Mouse (Mus musculus): ENCODE results near the gene Casp8. TPM values are rescaled to one million over a fixed set of nuclear protein-coding genes. Genes with fewer than 3 reads are reported as not detected.
"Not testable (repeated sequence)": the region's sequence is repeated elsewhere in the genome, so short reads cannot be mapped to it uniquely, and the experiment has no call there.

Casp8 gene
- polyA plus RNA-seq, 1 experiment from 2014 or later: 4.6 TPM

GRCm38 (mm10) chr1:58859738-58860365, 64.7 kb downstream of the Casp8 start:
- H3K9me3 ChIP-seq (ENCODE audit: control insufficient read depth, low read length); H3K27ac ChIP-seq (replicated peaks; ENCODE audit: low read depth, low read length); H3K4me3 ChIP-seq (replicated peaks; ENCODE audit: low read depth, low read length); H3K36me3 ChIP-seq (ENCODE audit: control insufficient read depth, insufficient read depth, low read length); H3K9ac ChIP-seq (replicated peaks; ENCODE audit: low read length); H3K4me1 ChIP-seq (ENCODE audit: control insufficient read depth, insufficient read depth, low read length); H3K27me3 ChIP-seq (ENCODE audit: control insufficient read depth, insufficient read depth, low read length); H3K4me2 ChIP-seq (ENCODE audit: low read length); DNase-seq; ATAC-seq (ENCODE audit: low FRiP score, low TSS enrichment): not testable (repeated sequence)
- WGBS: 75% methylated on average over 13 of the region's 13 CpGs

- H3K9me3 ChIP-seq (ENCODE audit: control insufficient read depth, low read length); H3K27ac ChIP-seq (replicated peaks; ENCODE audit: low read depth, low read length); ATAC-seq (ENCODE audit: low FRiP score, low TSS enrichment); H3K9ac ChIP-seq (replicated peaks; ENCODE audit: low read length); H3K36me3 ChIP-seq (ENCODE audit: control insufficient read depth, insufficient read depth, low read length); H3K4me1 ChIP-seq (ENCODE audit: control insufficient read depth, insufficient read depth, low read length); DNase-seq; H3K4me3 ChIP-seq (replicated peaks; ENCODE audit: low read depth, low read length); H3K27me3 ChIP-seq (ENCODE audit: control insufficient read depth, insufficient read depth, low read length); H3K4me2 ChIP-seq (ENCODE audit: low read length): not testable (repeated sequence)
- 88% methylated on average over 3 of the region's 3 CpGs for WGBS
Measured at GRCm38 (mm10) chr1:58860586-58860985, 65.4 kb downstream of the Casp8 start.

- not testable (repeated sequence) for H3K9me3 ChIP-seq (ENCODE audit: control insufficient read depth, low read length); H3K27me3 ChIP-seq (ENCODE audit: control insufficient read depth, insufficient read depth, low read length); H3K9ac ChIP-seq (replicated peaks; ENCODE audit: low read length); H3K4me2 ChIP-seq (ENCODE audit: low read length); H3K36me3 ChIP-seq (ENCODE audit: control insufficient read depth, insufficient read depth, low read length); H3K4me3 ChIP-seq (replicated peaks; ENCODE audit: low read depth, low read length); H3K4me1 ChIP-seq (ENCODE audit: control insufficient read depth, insufficient read depth, low read length); ATAC-seq (ENCODE audit: low FRiP score, low TSS enrichment); DNase-seq; H3K27ac ChIP-seq (replicated peaks; ENCODE audit: low read depth, low read length)
- WGBS: 92% methylated on average over 4 of the region's 4 CpGs
Measured at GRCm38 (mm10) chr1:58876500-58876899, 81.3 kb downstream of the Casp8 start.

GRCm38 (mm10) chr1:58879291-58879690, 84.1 kb downstream of the Casp8 start:
- DNase-seq; H3K4me2 ChIP-seq (ENCODE audit: low read length); H3K4me1 ChIP-seq (ENCODE audit: control insufficient read depth, insufficient read depth, low read length); H3K4me3 ChIP-seq (replicated peaks; ENCODE audit: low read depth, low read length); ATAC-seq (ENCODE audit: low FRiP score, low TSS enrichment); H3K36me3 ChIP-seq (ENCODE audit: control insufficient read depth, insufficient read depth, low read length); H3K9me3 ChIP-seq (ENCODE audit: control insufficient read depth, low read length); H3K27ac ChIP-seq (replicated peaks; ENCODE audit: low read depth, low read length); H3K9ac ChIP-seq (replicated peaks; ENCODE audit: low read length); H3K27me3 ChIP-seq (ENCODE audit: control insufficient read depth, insufficient read depth, low read length): not testable (repeated sequence)
- WGBS: 85% methylated on average over 2 of the region's 2 CpGs

- not testable (repeated sequence) for H3K4me1 ChIP-seq (ENCODE audit: control insufficient read depth, insufficient read depth, low read length); H3K27me3 ChIP-seq (ENCODE audit: control insufficient read depth, insufficient read depth, low read length); H3K4me2 ChIP-seq (ENCODE audit: low read length); H3K9me3 ChIP-seq (ENCODE audit: control insufficient read depth, low read length); DNase-seq; H3K9ac ChIP-seq (replicated peaks; ENCODE audit: low read length); H3K36me3 ChIP-seq (ENCODE audit: control insufficient read depth, insufficient read depth, low read length); H3K4me3 ChIP-seq (replicated peaks; ENCODE audit: low read depth, low read length); H3K27ac ChIP-seq (replicated peaks; ENCODE audit: low read depth, low read length); ATAC-seq (ENCODE audit: low FRiP score, low TSS enrichment)
- WGBS: 86% methylated on average over 9 of the region's 9 CpGs
Measured at GRCm38 (mm10) chr1:58883279-58883678, 88.1 kb downstream of the Casp8 start.

- 79% methylated on average over 4 of the region's 4 CpGs for WGBS
Measured at GRCm38 (mm10) chr1:58885646-58886045, 90.5 kb downstream of the Casp8 start.

GRCm38 (mm10) chr1:58889826-58890546, 94.8 kb downstream of the Casp8 start:
- no peak overlapping the region for H3K9ac ChIP-seq (replicated peaks; ENCODE audit: low read length)
- no peak for ATAC-seq (ENCODE audit: low FRiP score, low TSS enrichment)
- H3K27ac ChIP-seq (replicated peaks; ENCODE audit: low read depth, low read length): no peak overlapping the region
- DNase-seq: no peak
- no peaks in the 10 kb centered on the region for H3K36me3 ChIP-seq (ENCODE audit: control insufficient read depth, insufficient read depth, low read length)
- H3K4me3 ChIP-seq (replicated peaks; ENCODE audit: low read depth, low read length): no peak overlapping the region
- H3K27me3 ChIP-seq (ENCODE audit: control insufficient read depth, insufficient read depth, low read length): no peaks in the 10 kb centered on the region
- no peaks in the 10 kb centered on the region for H3K9me3 ChIP-seq (ENCODE audit: control insufficient read depth, low read length)
- H3K4me1 ChIP-seq (ENCODE audit: control insufficient read depth, insufficient read depth, low read length): no peaks in the 10 kb centered on the region
- no peak overlapping the region for H3K4me2 ChIP-seq (ENCODE audit: low read length)
- 84% methylated on average over 5 of the region's 5 CpGs for WGBS

More at GRCm38 (mm10) chr1:58885646-58886045, 90.5 kb downstream of the Casp8 start:
- H3K4me1 ChIP-seq (ENCODE audit: control insufficient read depth, insufficient read depth, low read length): no peaks in the 10 kb centered on the region
- H3K27me3 ChIP-seq (ENCODE audit: control insufficient read depth, insufficient read depth, low read length): no peaks in the 10 kb centered on the region
- ATAC-seq (ENCODE audit: low FRiP score, low TSS enrichment) (no peak), DNase-seq (no peak)
- no peaks in the 10 kb centered on the region for H3K9me3 ChIP-seq (ENCODE audit: control insufficient read depth, low read length)
- H3K9ac ChIP-seq (replicated peaks; ENCODE audit: low read length): no peak overlapping the region
- H3K27ac ChIP-seq (replicated peaks; ENCODE audit: low read depth, low read length): no peak overlapping the region
- H3K4me3 ChIP-seq (replicated peaks; ENCODE audit: low read depth, low read length): no peak overlapping the region
- no peak overlapping the region for H3K4me2 ChIP-seq (ENCODE audit: low read length)
- no peaks in the 10 kb centered on the region for H3K36me3 ChIP-seq (ENCODE audit: control insufficient read depth, insufficient read depth, low read length)

GRCm38 (mm10) chr1:58890697-58891290, 95.6 kb downstream of the Casp8 start:
- H3K9ac ChIP-seq (replicated peaks; ENCODE audit: low read length); H3K4me1 ChIP-seq (ENCODE audit: control insufficient read depth, insufficient read depth, low read length); H3K36me3 ChIP-seq (ENCODE audit: control insufficient read depth, insufficient read depth, low read length); H3K4me3 ChIP-seq (replicated peaks; ENCODE audit: low read depth, low read length); H3K27me3 ChIP-seq (ENCODE audit: control insufficient read depth, insufficient read depth, low read length); H3K9me3 ChIP-seq (ENCODE audit: control insufficient read depth, low read length); DNase-seq; H3K27ac ChIP-seq (replicated peaks; ENCODE audit: low read depth, low read length); ATAC-seq (ENCODE audit: low FRiP score, low TSS enrichment); H3K4me2 ChIP-seq (ENCODE audit: low read length): not testable (repeated sequence)
- WGBS: 78% methylated on average over 4 of the region's 5 CpGs
